Mouse (Mus musculus): Measurements from ENCODE around the gene Sspo. TPM values are rescaled to one million over a fixed set of nuclear protein-coding genes. Genes with fewer than 3 reads are reported as not detected.

The Sspo gene
- total RNA-seq, 1 experiment, result 0.27 TPM

- no peak for DNase-seq (ENCODE audit: low read depth, low spot score)
- no peak overlapping the region for H3K4me3 ChIP-seq (ENCODE audit: insufficient read depth in 1 of 2, low read depth in 1 of 2, low read length in 2 of 2, poor library complexity in 1 of 2, severe bottlenecking in 1 of 2)
- no peaks in the 10 kb centered on the region for H3K4me1 ChIP-seq (ENCODE audit: control insufficient read depth in 2 of 2, insufficient read depth in 2 of 2, low read length in 2 of 2, poor library complexity in 1 of 2)
- H3K27ac ChIP-seq (ENCODE audit: insufficient read depth, low read depth, low read length, poor library complexity, severe bottlenecking), result no peak overlapping the region
- no peak for TF ChIP-seq HCFC1 (IDR thresholded peaks at IDR 0.05; ENCODE audit: borderline replicate concordance, insufficient read depth, low read length)
- H3K36me3 ChIP-seq (ENCODE audit: control insufficient read depth, insufficient read depth, low read length, poor library complexity, severe bottlenecking), result peaks cover 45% of the 10 kb centered on the region
- in situ Hi-C loops (cut with MboI; ENCODE audit: low sequenced_read_pairs in 2 of 2, unreplicated experiment in 2 of 2), result no loop called here
- H3K9me3 ChIP-seq (ENCODE audit: control insufficient read depth, insufficient read depth, low read depth, low read length), result no peaks in the 10 kb centered on the region
- no peak overlapping the region for H3K9ac ChIP-seq (ENCODE audit: insufficient read depth, low read depth, low read length, poor library complexity, severe bottlenecking)
Measured at GRCm38 (mm10) chr6:48414886-48415285, 33.1 kb upstream of the Sspo start.

GRCm38 (mm10) chr6:48415636-48416035 lies 32.4 kb upstream of the Sspo start:
- no peaks in the 10 kb centered on the region for H3K9me3 ChIP-seq (ENCODE audit: control insufficient read depth, insufficient read depth, low read depth, low read length)
- no peak for DNase-seq (ENCODE audit: low read depth, low spot score)
- H3K4me3 ChIP-seq (ENCODE audit: insufficient read depth in 1 of 2, low read depth in 1 of 2, low read length in 2 of 2, poor library complexity in 1 of 2, severe bottlenecking in 1 of 2), result no peak overlapping the region
- in situ Hi-C loops (cut with MboI; ENCODE audit: low sequenced_read_pairs in 2 of 2, unreplicated experiment in 2 of 2), result no loop called here
- no peaks in the 10 kb centered on the region for H3K4me1 ChIP-seq (ENCODE audit: control insufficient read depth in 2 of 2, insufficient read depth in 2 of 2, low read length in 2 of 2, poor library complexity in 1 of 2)
- peaks cover 42% of the 10 kb centered on the region for H3K36me3 ChIP-seq (ENCODE audit: control insufficient read depth, insufficient read depth, low read length, poor library complexity, severe bottlenecking)
- H3K27ac ChIP-seq (ENCODE audit: insufficient read depth, low read depth, low read length, poor library complexity, severe bottlenecking), result no peak overlapping the region
- no peak for TF ChIP-seq MAFK (IDR thresholded peaks at IDR 0.05; ENCODE audit: insufficient read depth, low read depth, low read length)
- TF ChIP-seq ZNF384 (IDR thresholded peaks at IDR 0.05; ENCODE audit: low read depth, low read length), result no peak
- no peak for TF ChIP-seq HCFC1 (IDR thresholded peaks at IDR 0.05; ENCODE audit: borderline replicate concordance, insufficient read depth, low read length)
- TF ChIP-seq ZC3H11A (IDR thresholded peaks at IDR 0.05; ENCODE audit: borderline replicate concordance, low read depth, low read length), result no peak
- TF ChIP-seq CHD2 (IDR thresholded peaks at IDR 0.05; ENCODE audit: low read depth, low read length), result no peak
- no peak overlapping the region for H3K9ac ChIP-seq (ENCODE audit: insufficient read depth, low read depth, low read length, poor library complexity, severe bottlenecking)

GRCm38 (mm10) chr6:48416486-48416885 lies 31.5 kb upstream of the Sspo start:
- no peak for DNase-seq (ENCODE audit: low read depth, low spot score)
- no peak overlapping the region for H3K27ac ChIP-seq (ENCODE audit: insufficient read depth, low read depth, low read length, poor library complexity, severe bottlenecking)
- no peaks in the 10 kb centered on the region for H3K9me3 ChIP-seq (ENCODE audit: control insufficient read depth, insufficient read depth, low read depth, low read length)
- no peaks in the 10 kb centered on the region for H3K4me1 ChIP-seq (ENCODE audit: control insufficient read depth in 2 of 2, insufficient read depth in 2 of 2, low read length in 2 of 2, poor library complexity in 1 of 2)
- TF ChIP-seq CHD2 (IDR thresholded peaks at IDR 0.05; ENCODE audit: low read depth, low read length) (no peak), MAFK (IDR thresholded peaks at IDR 0.05; ENCODE audit: insufficient read depth, low read depth, low read length) (no peak), HCFC1 (IDR thresholded peaks at IDR 0.05; ENCODE audit: borderline replicate concordance, insufficient read depth, low read length) (no peak), ZNF384 (IDR thresholded peaks at IDR 0.05; ENCODE audit: low read depth, low read length) (no peak), ZC3H11A (IDR thresholded peaks at IDR 0.05; ENCODE audit: borderline replicate concordance, low read depth, low read length) (no peak)
- no peak overlapping the region for H3K4me3 ChIP-seq (ENCODE audit: insufficient read depth in 1 of 2, low read depth in 1 of 2, low read length in 2 of 2, poor library complexity in 1 of 2, severe bottlenecking in 1 of 2)
- in situ Hi-C loops (cut with MboI; ENCODE audit: low sequenced_read_pairs in 2 of 2, unreplicated experiment in 2 of 2), result no loop called here
- H3K36me3 ChIP-seq (ENCODE audit: control insufficient read depth, insufficient read depth, low read length, poor library complexity, severe bottlenecking), result peaks cover 40% of the 10 kb centered on the region
- no peak overlapping the region for H3K9ac ChIP-seq (ENCODE audit: insufficient read depth, low read depth, low read length, poor library complexity, severe bottlenecking)

- TF ChIP-seq ZC3H11A (IDR thresholded peaks at IDR 0.05; ENCODE audit: borderline replicate concordance, low read depth, low read length) (no peak), MAFK (IDR thresholded peaks at IDR 0.05; ENCODE audit: insufficient read depth, low read depth, low read length) (no peak), HCFC1 (IDR thresholded peaks at IDR 0.05; ENCODE audit: borderline replicate concordance, insufficient read depth, low read length) (no peak)
- no peaks in the 10 kb centered on the region for H3K4me1 ChIP-seq (ENCODE audit: control insufficient read depth in 2 of 2, insufficient read depth in 2 of 2, low read length in 2 of 2, poor library complexity in 1 of 2)
- H3K27ac ChIP-seq (ENCODE audit: insufficient read depth, low read depth, low read length, poor library complexity, severe bottlenecking), result no peak overlapping the region
- H3K4me3 ChIP-seq (ENCODE audit: insufficient read depth in 1 of 2, low read depth in 1 of 2, low read length in 2 of 2, poor library complexity in 1 of 2, severe bottlenecking in 1 of 2), result no peak overlapping the region
- H3K9ac ChIP-seq (ENCODE audit: insufficient read depth, low read depth, low read length, poor library complexity, severe bottlenecking), result no peak overlapping the region
- no peaks in the 10 kb centered on the region for H3K9me3 ChIP-seq (ENCODE audit: control insufficient read depth, insufficient read depth, low read depth, low read length)
- no peak for DNase-seq (ENCODE audit: low read depth, low spot score)
- peaks cover 14% of the 10 kb centered on the region for H3K36me3 ChIP-seq (ENCODE audit: control insufficient read depth, insufficient read depth, low read length, poor library complexity, severe bottlenecking)
- in situ Hi-C loops (cut with MboI; ENCODE audit: low sequenced_read_pairs in 2 of 2, unreplicated experiment in 2 of 2), result no loop called here
Measured at GRCm38 (mm10) chr6:48420647-48421046, 27.4 kb upstream of the Sspo start.

- Histone ChIP-seq H3K9me3 (ENCODE audit: control insufficient read depth, insufficient read depth, low read depth, low read length) (no peaks in the 10 kb centered on the region), H3K36me3 (ENCODE audit: control insufficient read depth, insufficient read depth, low read length, poor library complexity, severe bottlenecking) (no peaks in the 10 kb centered on the region), H3K4me1 (ENCODE audit: control insufficient read depth in 2 of 2, insufficient read depth in 2 of 2, low read length in 2 of 2, poor library complexity in 1 of 2) (no peaks in the 10 kb centered on the region), H3K27ac (ENCODE audit: insufficient read depth, low read depth, low read length, poor library complexity, severe bottlenecking) (no peak overlapping the region), H3K4me3 (ENCODE audit: insufficient read depth in 1 of 2, low read depth in 1 of 2, low read length in 2 of 2, poor library complexity in 1 of 2, severe bottlenecking in 1 of 2) (no peak overlapping the region), H3K9ac (ENCODE audit: insufficient read depth, low read depth, low read length, poor library complexity, severe bottlenecking) (no peak overlapping the region)
- TF ChIP-seq HCFC1 (IDR thresholded peaks at IDR 0.05; ENCODE audit: borderline replicate concordance, insufficient read depth, low read length), result no peak
- TF ChIP-seq ZC3H11A (IDR thresholded peaks at IDR 0.05; ENCODE audit: borderline replicate concordance, low read depth, low read length), result no peak
- no peak for TF ChIP-seq CHD2 (IDR thresholded peaks at IDR 0.05; ENCODE audit: low read depth, low read length)
- no peak for TF ChIP-seq MAFK (IDR thresholded peaks at IDR 0.05; ENCODE audit: insufficient read depth, low read depth, low read length)
- TF ChIP-seq ZNF384 (IDR thresholded peaks at IDR 0.05; ENCODE audit: low read depth, low read length), result no peak
- in situ Hi-C loops (cut with MboI; ENCODE audit: low sequenced_read_pairs in 2 of 2, unreplicated experiment in 2 of 2), result no loop called here
- no peak for DNase-seq (ENCODE audit: low read depth, low spot score)
Measured at GRCm38 (mm10) chr6:48423336-48423735, 24.7 kb upstream of the Sspo start.

Measured in ES-E14 (cell line).